23 mouse cellular contexts compared by ENCODE assay signal in genomic region chr10:9202922-9203321, GRCm38 (mm10).
"Had no signal": no experiment of that assay in that cellular context is flagged by ENCODE, and none has a peak within 500 bp of the region (broad histone marks: within the 10 kb centered on the region; RNA-seq: fewer than 3 reads in every experiment).

No protein-coding gene starts in this region.

- ATAC-seq: liver, embryonic 12.5 days; midbrain, embryonic 13.5 days had no signal

- DNase-seq: kidney, adult 2 months; kidney, postnatal 36 days; layer of hippocampus, postnatal 36 days; liver; lung, adult 18-20 months; lung, postnatal 10 days; lung, postnatal 36 days; right cerebral cortex, postnatal 25 days; spleen, adult 18-20 months; thymus, adult 18-20 months; thymus, postnatal 36 days had no signal

- H3K27ac ChIP-seq: kidney, postnatal 0 days; limb, embryonic 10.5 days; limb, embryonic 13.5 days; liver, embryonic 12.5 days; liver, embryonic 15.5 days; lung, embryonic 15.5 days; midbrain, embryonic 10.5 days; midbrain, embryonic 13.5 days; neural tube, embryonic 12.5 days; neural tube, embryonic 15.5 days; stomach, embryonic 15.5 days had no signal

- H3K4me3 ChIP-seq: limb, embryonic 10.5 days; limb, embryonic 13.5 days; liver, embryonic 12.5 days; liver, embryonic 15.5 days; lung, embryonic 15.5 days; megakaryocyte, embryonic 14.5 days; midbrain, embryonic 10.5 days; midbrain, embryonic 13.5 days; neural tube, embryonic 12.5 days; neural tube, embryonic 15.5 days; stomach, embryonic 15.5 days had no signal
